Mouse (Mus musculus) embryo, embryonic 11.5 days (tissue): ENCODE measurements around the gene Drap1.

Experiments used
- DNase-seq: peaks from one replicate; pipeline ENCODE4 v3.0.0-alpha.2; 2012; ENCODE audit warnings: low read depth, low spot score

The Drap1 gene

GRCm38 (mm10) chr19:5449673-5450072 is 24.9 kb upstream of the Drap1 start:
- no peak for DNase-seq

GRCm38 (mm10) chr19:5448354-5449150 is 23.8 kb upstream of the Drap1 start:
- DNase-seq = no peak

GRCm38 (mm10) chr19:5447515-5448353 is 23.0 kb upstream of the Drap1 start, which contains the start of gene Fosl1:
TSS of gene Fosl1 (plus strand) at chr19:5447547.
- DNase-seq = no peak

GRCm38 (mm10) chr19:5445747-5446146 is 21.0 kb upstream of the Drap1 start:
- no peak for DNase-seq

GRCm38 (mm10) chr19:5444954-5445353 is 20.2 kb upstream of the Drap1 start:
- no peak for DNase-seq

GRCm38 (mm10) chr19:5444371-5444908 is 19.7 kb upstream of the Drap1 start:
- DNase-seq = no peak

GRCm38 (mm10) chr19:5433951-5434350 is 9.2 kb upstream of the Drap1 start:
- DNase-seq = no peak

- DNase-seq = no peak
Measured at GRCm38 (mm10) chr19:5432992-5433852, 8.4 kb upstream of the Drap1 start.

GRCm38 (mm10) chr19:5431911-5432464 is 7.2 kb upstream of the Drap1 start:
- no peak for DNase-seq

- DNase-seq = no peak
Measured at GRCm38 (mm10) chr19:5430408-5430807, 5.6 kb upstream of the Drap1 start.

- DNase-seq = no peak
Measured at GRCm38 (mm10) chr19:5429806-5430205, 5.0 kb upstream of the Drap1 start.

GRCm38 (mm10) chr19:5429219-5429618 is 4.4 kb upstream of the Drap1 start:
- DNase-seq = no peak

GRCm38 (mm10) chr19:5428083-5428482 is 3.3 kb upstream of the Drap1 start:
- DNase-seq = no peak

GRCm38 (mm10) chr19:5426640-5427290 is 2.0 kb upstream of the Drap1 start:
- DNase-seq = no peak

GRCm38 (mm10) chr19:5425906-5426565 is 1.3 kb upstream of the Drap1 start:
- DNase-seq = no peak

- DNase-seq = no peak
Measured at GRCm38 (mm10) chr19:5424092-5424781, 542 bp downstream of the Drap1 start.

- DNase-seq = no peak
Measured at GRCm38 (mm10) chr19:5423561-5423960, 1.2 kb downstream of the Drap1 start.

GRCm38 (mm10) chr19:5422895-5423443 is 1.8 kb downstream of the Drap1 start:
- no peak for DNase-seq

GRCm38 (mm10) chr19:5422267-5422666 is 2.5 kb downstream of the Drap1 start:
- DNase-seq = no peak
